Mouse (Mus musculus) small intestine, adult 2 months (tissue): ENCODE results near the gene Lrrfip1.

Experiments used
- CTCF ChIP-seq: fragments of 200-500 bp; IDR thresholded peaks from 2 replicates; pipeline ENCODE4 v1.5.1; 2012; ENCODE audit warnings: low read depth, mild to moderate bottlenecking, control low read depth, inconsistent platforms, low read length, moderate library complexity, mixed read lengths; ENCODE audit not compliant: insufficient replicate concordance, insufficient read length; ENCODE audit errors: extremely low read depth
- POLR2A ChIP-seq: fragments of 200-500 bp; IDR thresholded peaks from 2 replicates; pipeline ENCODE4 v1.6.1; 2012; ENCODE audit warnings: low read depth, mild to moderate bottlenecking, control low read depth, inconsistent platforms, low read length, moderate library complexity

DNA sequence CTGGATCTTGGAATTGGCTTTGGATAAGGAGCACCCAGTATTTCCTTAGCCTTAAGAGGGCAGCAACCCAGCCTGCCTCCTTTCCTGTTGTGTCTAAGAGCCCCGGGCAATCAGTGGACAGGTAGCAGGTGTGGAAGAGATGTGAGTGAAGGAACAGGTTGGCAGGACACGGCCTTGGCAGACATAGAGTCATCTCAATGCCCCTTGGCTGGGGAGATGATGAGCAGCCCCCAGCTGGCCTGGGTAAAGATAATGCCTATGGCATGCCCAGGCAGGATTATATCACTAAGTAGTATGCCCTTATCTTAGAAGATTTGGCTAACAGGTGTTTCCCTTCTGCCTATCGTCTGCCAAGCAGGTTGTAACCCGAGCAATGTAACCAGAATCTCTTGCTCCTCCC, 1.4 kb upstream of the Lrrfip1 start:
- TF ChIP-seq CTCF (no peak), POLR2A (no peak)
